Mouse (Mus musculus) heart, embryonic 14.5 days (tissue): ENCODE data around the gene Csrnp3. TPM values are rescaled to one million over a fixed set of nuclear protein-coding genes. Genes with fewer than 3 reads are reported as not detected.

Experiments
- ATAC-seq: fragments of 200-750 bp; cut with Nextera tagmentation; 2 replicates; pipeline ENCODE4 v1.8.0; 2017; ENCODE audit warnings: low read depth, moderate TSS enrichment; ENCODE audit not compliant: insufficient number of reproducible peaks, insufficient read depth, low FRiP score
- H3K27ac ChIP-seq, 2 experiments: fragments of 200-500 bp in 1 of 2; fragments of 300-500 bp in 1 of 2; sonication (generic) in 1 of 2; replicated peaks in 1 of 2; 2 replicates each; pipeline ENCODE4 v1.5.1; 2012 to 2014; ENCODE audit warnings: low read depth in 2 of 2, low read length in 2 of 2, control low read depth in 1 of 2, mild to moderate bottlenecking in 1 of 2, mixed read lengths in 1 of 2; ENCODE audit not compliant: control insufficient read depth in 1 of 2, insufficient read depth in 1 of 2
- H3K27me3 ChIP-seq: fragments of 300-500 bp; sonication (generic); 2 replicates; pipeline ENCODE4 v1.6.1; 2014; ENCODE audit warnings: mild to moderate bottlenecking, low read length, control low read depth; ENCODE audit not compliant: control insufficient read depth, insufficient read depth
- H3K36me3 ChIP-seq: fragments of 300-500 bp; sonication (generic); 2 replicates; pipeline ENCODE4 v1.6.1; 2014; ENCODE audit warnings: mild to moderate bottlenecking, control low read depth, low read length, mixed read lengths; ENCODE audit not compliant: control insufficient read depth, insufficient read depth
- H3K4me1 ChIP-seq, 2 experiments: fragments of 200-500 bp in 1 of 2; fragments of 300-500 bp in 1 of 2; sonication (generic) in 1 of 2; 2 replicates each; pipeline ENCODE4 v1.6.1; 2012 to 2014; ENCODE audit warnings: low read length in 2 of 2, control low read depth in 1 of 2, mixed read lengths in 1 of 2; ENCODE audit not compliant: control insufficient read depth in 2 of 2, insufficient read depth in 2 of 2
- H3K4me2 ChIP-seq: fragments of 300-500 bp; sonication (generic); 2 replicates; pipeline ENCODE4 v1.6.1; 2014; ENCODE audit warnings: mild to moderate bottlenecking, low read length
- H3K4me3 ChIP-seq, 2 experiments: fragments of 200-500 bp in 1 of 2; fragments of 300-500 bp in 1 of 2; sonication (generic) in 1 of 2; 2 replicates each; pipeline ENCODE4 v1.5.1; 2012 to 2014; ENCODE audit warnings: low read length in 2 of 2, mild to moderate bottlenecking in 2 of 2, control low read depth in 1 of 2, low read depth in 1 of 2, moderate library complexity in 1 of 2; ENCODE audit not compliant: control insufficient read depth in 1 of 2, insufficient read depth in 1 of 2
- H3K9ac ChIP-seq: fragments of 300-500 bp; sonication (generic); 2 replicates; pipeline ENCODE4 v1.6.1; 2014; ENCODE audit warnings: mild to moderate bottlenecking, low read length
- H3K9me3 ChIP-seq: fragments of 300-500 bp; sonication (generic); 2 replicates; pipeline ENCODE4 v1.6.1; 2016; ENCODE audit warnings: low read length, control low read depth; ENCODE audit not compliant: control insufficient read depth
- WGBS: fragments of 180-500 bp; shearing (Covaris S2); extraction: QIAGEN DNeasy Blood & Tissue Kit; methylation state at CpG from one replicate; pipeline ENCODE4 v1.1.7; 2014; 5-methylcytosine and 5-hydroxymethylcytosine counted together
- polyA plus RNA-seq: library from polyadenylated mRNA; unstranded; fragments of >200 nt; fragmentation: Nextera tagmentation; extraction: Ambion mirVana; gene quantifications from 2 replicates; pipeline ENCODE4 v1.2.1, GENCODE M21; 2014

Gene Csrnp3
- polyA plus RNA-seq, 1 experiment from 2014 or later, result 1.5 TPM

- Histone ChIP-seq H3K9me3 (no peaks in the 10 kb centered on the region), H3K4me1 (peaks cover 2 to 3% of the 10 kb centered on the region in 2 experiments; a peak in 2 of 4 replicates), H3K36me3 (no peaks in the 10 kb centered on the region), H3K4me2 (no peak overlapping the region), H3K27ac (no peak overlapping the region), H3K27me3 (no peaks in the 10 kb centered on the region), H3K9ac (no peak overlapping the region), H3K4me3 (no peak overlapping the region)
- ATAC-seq, result no peak
- 100% methylated on average over 1 of the region's 1 CpGs for WGBS
Observed at GRCm38 (mm10) chr2:65955804-65956203, 110.2 kb downstream of the Csrnp3 start.

DNA sequence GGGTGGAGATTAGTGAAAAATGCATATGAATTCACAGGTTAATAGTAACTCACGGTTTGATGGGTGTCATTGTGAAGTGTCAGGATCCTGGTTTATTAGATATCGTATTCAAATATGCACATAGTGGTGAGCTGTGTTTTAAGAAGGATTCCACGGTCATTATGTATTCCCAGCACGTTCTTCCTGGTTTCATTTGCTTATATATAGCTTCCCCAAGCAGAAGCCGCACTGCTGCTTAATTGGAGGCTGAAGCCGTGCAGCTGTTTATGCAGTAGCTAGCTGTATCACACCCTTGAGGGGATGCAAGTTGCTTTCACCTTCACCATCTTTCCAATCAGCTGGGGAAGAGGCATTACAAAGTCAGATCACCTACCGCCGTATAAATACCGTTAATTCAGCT is 111.2 kb downstream of the Csrnp3 start:
- WGBS, result 86% methylated on average over 9 of the region's 9 CpGs
- H3K4me2 ChIP-seq, result no peak overlapping the region
- no peak for ATAC-seq
- H3K36me3 ChIP-seq, result no peaks in the 10 kb centered on the region
- no peaks in the 10 kb centered on the region for H3K9me3 ChIP-seq
- H3K9ac ChIP-seq, result no peak overlapping the region
- no peak overlapping the region for H3K27ac ChIP-seq
- H3K27me3 ChIP-seq, result no peaks in the 10 kb centered on the region
- H3K4me1 ChIP-seq, result peaks cover 2 to 3% of the 10 kb centered on the region in 2 experiments; a peak in 2 of 4 replicates
- no peak overlapping the region for H3K4me3 ChIP-seq

DNA sequence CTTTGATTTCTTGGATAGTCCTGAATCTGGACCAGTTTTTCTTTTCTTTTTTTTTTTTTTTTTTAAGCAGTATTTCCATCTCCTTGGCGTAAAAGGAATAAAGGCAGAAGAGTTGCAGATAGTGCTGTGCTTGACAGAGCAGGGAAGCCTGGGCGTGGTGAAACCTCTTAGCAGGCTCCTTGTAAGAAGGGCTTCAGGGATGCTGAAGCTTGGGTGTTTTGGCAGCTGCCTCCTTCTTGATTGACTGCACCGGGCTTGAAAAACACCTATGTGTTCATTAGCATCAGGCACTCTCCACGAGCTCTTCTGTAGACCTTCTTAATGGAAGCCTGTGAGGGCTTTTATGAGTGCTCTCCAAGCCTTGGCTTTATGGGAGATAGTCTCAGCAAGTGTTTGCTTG is 117.9 kb downstream of the Csrnp3 start:
- no peak overlapping the region for H3K9ac ChIP-seq
- no peak overlapping the region for H3K4me3 ChIP-seq
- ATAC-seq, result no peak
- H3K27ac ChIP-seq, result no peak overlapping the region
- H3K36me3 ChIP-seq, result no peaks in the 10 kb centered on the region
- no peak overlapping the region for H3K4me2 ChIP-seq
- no peaks in the 10 kb centered on the region for H3K9me3 ChIP-seq
- no peaks in the 10 kb centered on the region for H3K4me1 ChIP-seq
- 69% methylated on average over 4 of the region's 4 CpGs for WGBS
- H3K27me3 ChIP-seq, result peaks cover 8% of the 10 kb centered on the region; the same call in 1 of the 2 replicates

GRCm38 (mm10) chr2:65968810-65969209 is 123.2 kb downstream of the Csrnp3 start:
- no peak for ATAC-seq
- Histone ChIP-seq H3K9ac (no peak overlapping the region), H3K27me3 (peaks cover 41% of the 10 kb centered on the region), H3K4me3 (no peak overlapping the region), H3K36me3 (no peaks in the 10 kb centered on the region), H3K4me1 (no peaks in the 10 kb centered on the region), H3K9me3 (peaks cover 8% of the 10 kb centered on the region), H3K27ac (no peak overlapping the region), H3K4me2 (no peak overlapping the region)
- WGBS, result 80% methylated on average over 4 of the region's 4 CpGs

- H3K36me3 ChIP-seq, result no peaks in the 10 kb centered on the region
- no peak overlapping the region for H3K9ac ChIP-seq
- H3K4me2 ChIP-seq, result no peak overlapping the region
- H3K4me1 ChIP-seq, result no peaks in the 10 kb centered on the region
- H3K4me3 ChIP-seq, result no peak overlapping the region
- H3K27ac ChIP-seq, result no peak overlapping the region
- 92% methylated on average over 4 of the region's 4 CpGs for WGBS
- no peak for ATAC-seq
- H3K9me3 ChIP-seq, result peaks cover 8% of the 10 kb centered on the region
- H3K27me3 ChIP-seq, result peaks cover 80% of the 10 kb centered on the region
Observed at GRCm38 (mm10) chr2:65973907-65974306, 128.3 kb downstream of the Csrnp3 start.

- Histone ChIP-seq H3K4me3 (no peak overlapping the region), H3K27me3 (peaks cover 86% of the 10 kb centered on the region), H3K4me1 (peaks cover 4 to 9% of the 10 kb centered on the region in 2 experiments), H3K9me3 (peaks cover 8% of the 10 kb centered on the region), H3K4me2 (no peak overlapping the region), H3K9ac (no peak overlapping the region), H3K27ac (no peak overlapping the region), H3K36me3 (no peaks in the 10 kb centered on the region)
- no peak for ATAC-seq
- WGBS, result 77% methylated on average over 5 of the region's 5 CpGs
Observed at GRCm38 (mm10) chr2:65975383-65975782, 129.8 kb downstream of the Csrnp3 start.

- no peak overlapping the region; a peak in 1 of 4 replicates for H3K4me3 ChIP-seq
- H3K4me1 ChIP-seq, result peaks cover 4 to 9% of the 10 kb centered on the region in 2 experiments
- H3K36me3 ChIP-seq, result no peaks in the 10 kb centered on the region
- H3K4me2 ChIP-seq, result peak overlapping the region; percentile 46
- 35% methylated on average over 17 of the region's 17 CpGs for WGBS
- H3K27me3 ChIP-seq, result peaks cover 86% of the 10 kb centered on the region
- H3K9ac ChIP-seq, result no peak overlapping the region
- H3K27ac ChIP-seq, result 0 out of 4 replicates have a peak overlapping the region, but pooled peaks of 1 of the 2 experiments have one; percentile 9
- no peaks in the 10 kb centered on the region for H3K9me3 ChIP-seq
- peak; percentile 71 for ATAC-seq
Observed at GRCm38 (mm10) chr2:65979338-65980053, 133.9 kb downstream of the Csrnp3 start.

DNA sequence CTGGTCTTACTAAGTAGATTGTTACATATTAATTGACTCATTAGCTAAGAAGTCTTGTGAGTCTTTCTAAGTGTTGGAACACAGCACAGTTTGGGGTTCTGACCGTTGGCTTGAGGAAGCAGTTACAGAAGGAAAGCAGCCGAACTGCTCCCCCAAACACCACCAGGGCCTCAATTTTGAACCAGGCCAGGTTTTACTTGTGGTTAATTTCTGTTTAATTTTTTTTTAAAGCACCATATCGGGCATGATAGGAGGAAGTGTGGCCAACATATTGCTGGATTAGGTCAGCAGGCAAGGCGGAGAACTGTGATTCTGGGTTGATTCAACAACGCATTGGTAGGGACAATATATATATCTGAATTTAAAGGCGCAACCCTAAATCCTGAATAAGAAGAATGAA is 135.9 kb downstream of the Csrnp3 start:
- 85% methylated on average over 6 of the region's 6 CpGs for WGBS
- peaks cover 86% of the 10 kb centered on the region for H3K27me3 ChIP-seq

More for the DNA sequence above, 135.9 kb downstream of the Csrnp3 start:
- ATAC-seq, result no peak
- Histone ChIP-seq H3K4me1 (peaks cover 4 to 9% of the 10 kb centered on the region in 2 experiments), H3K9me3 (no peaks in the 10 kb centered on the region), H3K36me3 (no peaks in the 10 kb centered on the region), H3K9ac (no peak overlapping the region), H3K27ac (no peak overlapping the region), H3K4me3 (no peak overlapping the region), H3K4me2 (no peak overlapping the region)
